ENCODE assay signal across 10 mouse cellular contexts in the genomic region with DNA sequence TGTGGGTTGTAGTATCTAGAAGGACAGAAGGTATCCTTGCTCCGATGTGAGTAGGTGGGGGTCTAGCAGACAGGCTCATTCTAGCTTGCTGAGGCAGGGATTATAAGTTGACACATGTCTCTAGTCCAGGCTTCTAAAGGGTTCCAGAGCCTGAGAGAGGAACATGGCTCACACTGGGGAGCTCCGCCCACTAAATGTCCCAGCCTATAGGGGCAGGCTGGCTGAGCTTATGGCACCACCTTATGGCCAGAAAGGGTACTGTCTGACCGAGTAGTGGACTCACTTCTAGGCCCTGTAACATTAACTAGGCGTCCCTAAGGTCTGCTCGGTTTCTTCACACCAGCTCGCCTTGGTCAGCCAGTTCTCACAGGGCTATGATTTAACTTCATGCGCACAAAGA. TPM values are rescaled to one million over a fixed set of nuclear protein-coding genes. Genes with fewer than 3 reads are reported as not detected.
DNase-seq lines count a peak whose midpoint lies in the region; ATAC-seq and TF ChIP-seq lines count a peak whose summit lies in the region.
"Had no signal": no experiment of that assay in that cellular context is flagged by ENCODE, and none has a peak within 500 bp of the region (broad histone marks: within the 10 kb centered on the region; RNA-seq: fewer than 3 reads in every experiment).

No protein-coding gene starts in this region.

- no peak for DNase-seq in forebrain, postnatal 0 days
- peak; percentile 24 for DNase-seq in right cerebral cortex, postnatal 4 days
- no peak for DNase-seq in right cerebral cortex, postnatal 36 days (ENCODE audit: low spot score in 2 of 2)
- peak; percentile 54 for DNase-seq in embryonic facial prominence, embryonic 10.5 days (ENCODE audit: low spot score)
- DNase-seq in liver, embryonic 14.5 days (ENCODE audit: low read depth in 3 of 3, low spot score in 3 of 3), result peak in 2 of 3 experiments; percentile 31 to 32
- DNase-seq in stomach, postnatal 0 days (ENCODE audit: low spot score), result peak; percentile 70

- 68% methylated on average over 7 of the region's 7 CpGs for WGBS in forebrain, postnatal 0 days
- 70% methylated on average over 7 of the region's 7 CpGs for WGBS in forebrain, embryonic 16.5 days
- WGBS in embryonic facial prominence, embryonic 10.5 days, result 70% methylated on average over 7 of the region's 7 CpGs
- 31% methylated on average over 7 of the region's 7 CpGs for WGBS in liver, embryonic 14.5 days (ENCODE audit: insufficient replicate concordance)
- WGBS in stomach, postnatal 0 days, result 77% methylated on average over 7 of the region's 7 CpGs

- peak; percentile 56 for TF ChIP-seq CTCF in forebrain, postnatal 0 days (IDR thresholded peaks at IDR 0.05; ENCODE audit: low read depth)
- TF ChIP-seq CTCF in liver, embryonic 14.5 days (IDR thresholded peaks at IDR 0.05; ENCODE audit: low read depth), result peak; percentile 87
- peak; percentile 78 for TF ChIP-seq CTCF in stomach, postnatal 0 days (IDR thresholded peaks at IDR 0.05; ENCODE audit: low read depth)

- H3K4me3 ChIP-seq in forebrain, postnatal 0 days (ENCODE audit: low read depth, low read length), result no peak overlapping the region
- H3K4me3 ChIP-seq in forebrain, embryonic 16.5 days (replicated peaks; ENCODE audit: low read length), result no peak overlapping the region
- no peak overlapping the region for H3K4me3 ChIP-seq in embryonic facial prominence, embryonic 10.5 days
- H3K4me3 ChIP-seq in liver, embryonic 14.5 days (ENCODE audit: insufficient read depth in 1 of 2, low read depth in 2 of 2, low read length in 2 of 2), result no peak overlapping the region
- no peak overlapping the region for H3K4me3 ChIP-seq in stomach, postnatal 0 days (ENCODE audit: low read depth, low read length)
- H3K4me3 ChIP-seq: heart, embryonic 15.5 days had no signal

- no peak for TF ChIP-seq EP300 in liver, embryonic 14.5 days (IDR thresholded peaks at IDR 0.05; ENCODE audit: low read depth)
- TF ChIP-seq EP300 in stomach, postnatal 0 days (optimal IDR thresholded peaks at IDR 0.05), result no peak

- H3K27ac ChIP-seq in forebrain, postnatal 0 days (ENCODE audit: low read depth, low read length), result no peak overlapping the region
- H3K27ac ChIP-seq in forebrain, embryonic 16.5 days (ENCODE audit: low read length), result no peak overlapping the region
- no peak overlapping the region for H3K27ac ChIP-seq in embryonic facial prominence, embryonic 10.5 days (replicated peaks)
- H3K27ac ChIP-seq in liver, embryonic 14.5 days, result no peak overlapping the region
- H3K27ac ChIP-seq in stomach, postnatal 0 days (replicated peaks), result no peak overlapping the region
- H3K27ac ChIP-seq: heart, embryonic 15.5 days had no signal

- H3K36me3 ChIP-seq in forebrain, postnatal 0 days (ENCODE audit: insufficient read depth), result no peaks in the 10 kb centered on the region
- no peaks in the 10 kb centered on the region for H3K36me3 ChIP-seq in forebrain, embryonic 16.5 days (ENCODE audit: control insufficient read depth, insufficient read depth)
- H3K36me3 ChIP-seq in embryonic facial prominence, embryonic 10.5 days (replicated peaks), result no peaks in the 10 kb centered on the region
- no peaks in the 10 kb centered on the region for H3K36me3 ChIP-seq in liver, embryonic 14.5 days (replicated peaks; ENCODE audit: control insufficient read depth, insufficient read depth, low read depth)
- no peaks in the 10 kb centered on the region for H3K36me3 ChIP-seq in stomach, postnatal 0 days (ENCODE audit: control insufficient read depth, insufficient read depth, low read length)
- H3K36me3 ChIP-seq: heart, embryonic 15.5 days had no signal

- no peak overlapping the region for H3K9ac ChIP-seq in forebrain, postnatal 0 days
- H3K9ac ChIP-seq in forebrain, embryonic 16.5 days (replicated peaks; ENCODE audit: low read depth, low read length), result no peak overlapping the region
- H3K9ac ChIP-seq in liver, embryonic 14.5 days (replicated peaks), result no peak overlapping the region
- H3K9ac ChIP-seq in stomach, postnatal 0 days (ENCODE audit: low read length), result no peak overlapping the region
- H3K9ac ChIP-seq: heart, embryonic 15.5 days had no signal

- no peak for ATAC-seq in forebrain, postnatal 0 days
- no peak for ATAC-seq in forebrain, embryonic 16.5 days
- ATAC-seq in liver, embryonic 14.5 days (ENCODE audit: insufficient read depth), result 0 out of 2 replicates have a peak, but pooled peaks have one; percentile 51
- peak; percentile 20; the same call in 1 of the 2 replicates for ATAC-seq in stomach, postnatal 0 days (ENCODE audit: low FRiP score, low TSS enrichment)
- no peak for ATAC-seq in frontal cortex, adult (ENCODE audit: low TSS enrichment)

- H3K27me3 ChIP-seq in forebrain, postnatal 0 days (ENCODE audit: insufficient read depth, low read length), result peaks cover 15% of the 10 kb centered on the region
- H3K27me3 ChIP-seq in forebrain, embryonic 16.5 days (replicated peaks; ENCODE audit: control insufficient read depth, insufficient read depth, low read length), result peaks cover 19% of the 10 kb centered on the region
- H3K27me3 ChIP-seq in embryonic facial prominence, embryonic 10.5 days (replicated peaks; ENCODE audit: low read depth, poor library complexity, severe bottlenecking), result peaks cover 49% of the 10 kb centered on the region
- peaks cover 40% of the 10 kb centered on the region for H3K27me3 ChIP-seq in liver, embryonic 14.5 days (ENCODE audit: control insufficient read depth, insufficient read depth, low read length)
- no peaks in the 10 kb centered on the region for H3K27me3 ChIP-seq in stomach, postnatal 0 days (ENCODE audit: control insufficient read depth, insufficient read depth, low read length)

- no peak overlapping the region for H3K4me2 ChIP-seq in forebrain, postnatal 0 days (ENCODE audit: low read depth)
- H3K4me2 ChIP-seq in forebrain, embryonic 16.5 days (ENCODE audit: low read length), result no peak overlapping the region
- no peak overlapping the region for H3K4me2 ChIP-seq in liver, embryonic 14.5 days (ENCODE audit: low read depth)
- no peak overlapping the region for H3K4me2 ChIP-seq in stomach, postnatal 0 days (replicated peaks; ENCODE audit: low read depth)
- H3K4me2 ChIP-seq: heart, embryonic 15.5 days had no signal

- no peaks in the 10 kb centered on the region for H3K9me3 ChIP-seq in forebrain, postnatal 0 days (ENCODE audit: low read length)
- H3K9me3 ChIP-seq in forebrain, embryonic 16.5 days (ENCODE audit: control insufficient read depth, low read length), result no peaks in the 10 kb centered on the region
- H3K9me3 ChIP-seq in embryonic facial prominence, embryonic 10.5 days, result no peaks in the 10 kb centered on the region
- no peaks in the 10 kb centered on the region for H3K9me3 ChIP-seq in liver, embryonic 14.5 days (ENCODE audit: control insufficient read depth, low read length)
- H3K9me3 ChIP-seq in stomach, postnatal 0 days (ENCODE audit: control insufficient read depth, low read length), result no peaks in the 10 kb centered on the region
- H3K9me3 ChIP-seq: heart, embryonic 15.5 days had no signal

- H3K4me1 ChIP-seq in forebrain, postnatal 0 days (ENCODE audit: insufficient read depth), result peaks cover 4% of the 10 kb centered on the region; the same call in 1 of the 2 replicates
- H3K4me1 ChIP-seq in forebrain, embryonic 16.5 days (replicated peaks; ENCODE audit: control insufficient read depth, insufficient read depth, low read length), result peaks cover 17% of the 10 kb centered on the region
- peaks cover 30% of the 10 kb centered on the region for H3K4me1 ChIP-seq in embryonic facial prominence, embryonic 10.5 days
- H3K4me1 ChIP-seq in liver, embryonic 14.5 days (replicated peaks; ENCODE audit: control insufficient read depth in 2 of 2, insufficient read depth in 2 of 2, low read length in 1 of 2), result peaks cover 0 to 2% of the 10 kb centered on the region in 2 experiments; a peak in 1 of 4 replicates
- peaks cover 4% of the 10 kb centered on the region; the same call in 1 of the 2 replicates for H3K4me1 ChIP-seq in stomach, postnatal 0 days (replicated peaks; ENCODE audit: control insufficient read depth, insufficient read depth)

RNA-seq across cellular contexts. Expression of gene Stc2, which starts 3.6 kb away (rescaled TPM):
- total RNA-seq in forebrain, postnatal 0 days (2014; rRNA removed), result 3.2 and 4.7 TPM in 2 replicates
- polyA plus RNA-seq in forebrain, postnatal 0 days (2015; fragmentation: Nextera tagmentation; extraction: Ambion mirVana), result 1.0 and 1.3 TPM in 2 replicates
- polyA plus RNA-seq in forebrain, embryonic 16.5 days (2015; fragmentation: Nextera tagmentation; extraction: Ambion mirVana), result 1.5 TPM in 2 replicates
- 1.5 and 2.1 TPM in 2 replicates for polyA plus RNA-seq in embryonic facial prominence, embryonic 10.5 days (2016; fragmentation: Nextera tagmentation; extraction: Ambion mirVana)
- 0.23 and 0.46 TPM in 2 replicates for polyA plus RNA-seq in liver, embryonic 14.5 days (2012; rRNA removed)
- 0.18 and 0.21 TPM in 2 replicates for polyA plus RNA-seq in liver, embryonic 14.5 days (2014; fragmentation: Nextera tagmentation; extraction: Ambion mirVana)
- 4.3 and 4.5 TPM in 2 replicates for polyA plus RNA-seq in stomach, postnatal 0 days (2015; fragmentation: Nextera tagmentation; extraction: Ambion mirVana)
- total RNA-seq: neutrophil, adult 5-6 weeks had no signal

Comparison
In these comparisons a context has a peak if more than half of its experiments do, and no peak if none do; other contexts are left out.
1. DNase-seq: peak in right cerebral cortex, postnatal 4 days (single experiment), embryonic facial prominence, embryonic 10.5 days (single experiment), liver, embryonic 14.5 days (2 of 3) and stomach, postnatal 0 days (single experiment); none in forebrain, postnatal 0 days (single experiment) and right cerebral cortex, postnatal 36 days (0 of 2).
2. ATAC-seq: peak in liver, embryonic 14.5 days (single experiment) and stomach, postnatal 0 days (single experiment); none in forebrain, postnatal 0 days (single experiment), forebrain, embryonic 16.5 days (single experiment) and frontal cortex, adult (single experiment).
3. Peak in every context shown above with its lines, with median percentiles within 50 percentile points of each other: CTCF ChIP-seq.